ENCODE assay signal across 12 mouse cellular contexts in the genomic region with DNA sequence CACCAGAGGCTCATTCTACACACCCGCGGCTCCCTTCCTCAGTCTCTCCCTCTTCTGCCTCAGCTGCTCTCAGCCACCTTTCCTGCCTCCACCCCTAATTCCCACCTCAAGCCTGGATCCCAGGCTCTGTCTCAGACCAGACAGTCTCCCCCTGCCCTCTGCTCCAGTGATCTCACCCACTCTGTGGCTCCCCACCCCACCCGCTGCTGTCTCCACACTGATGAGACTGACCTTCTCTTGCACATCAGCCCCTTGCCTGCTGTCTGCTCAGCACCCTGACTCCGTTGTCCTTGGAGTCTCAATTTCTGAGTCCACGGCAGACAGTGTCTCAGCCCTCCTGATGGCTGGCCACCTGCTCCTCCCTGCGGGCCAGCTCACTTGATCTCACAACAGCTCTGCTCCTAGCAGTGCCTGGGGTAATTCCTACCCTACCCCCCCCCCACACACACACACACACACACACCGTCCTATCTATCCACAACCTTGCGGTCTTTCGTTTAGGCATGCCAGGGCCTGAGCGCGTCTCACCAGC. TPM values are rescaled to one million over a fixed set of nuclear protein-coding genes. Genes with fewer than 3 reads are reported as not detected.
DNase-seq lines count a peak whose midpoint lies in the region; ATAC-seq lines count a peak whose summit lies in the region.
"Had no signal": no experiment of that assay in that cellular context is flagged by ENCODE, and none has a peak within 500 bp of the region (broad histone marks: within the 10 kb centered on the region; RNA-seq: fewer than 3 reads in every experiment).

No protein-coding gene starts in this region.

- H3K36me3 ChIP-seq in kidney, embryonic 15.5 days: 0 out of 2 replicates have a peak, but pooled peaks cover under 1% of the 10 kb centered on the region
- H3K36me3 ChIP-seq in hindbrain, embryonic 13.5 days: peaks cover 8% of the 10 kb centered on the region; the same call in 1 of the 2 replicates
- peaks cover 21% of the 10 kb centered on the region for H3K36me3 ChIP-seq in neural tube, embryonic 13.5 days
- H3K36me3 ChIP-seq: liver, embryonic 15.5 days had no signal

- H3K9me3 ChIP-seq in kidney, embryonic 15.5 days (replicated peaks): no peaks in the 10 kb centered on the region
- H3K9me3 ChIP-seq in hindbrain, embryonic 13.5 days: no peaks in the 10 kb centered on the region
- H3K9me3 ChIP-seq in neural tube, embryonic 13.5 days: no peaks in the 10 kb centered on the region
- H3K9me3 ChIP-seq: embryonic facial prominence, embryonic 13.5 days; liver, embryonic 15.5 days had no signal

- no peak overlapping the region for H3K4me3 ChIP-seq in kidney, embryonic 15.5 days (replicated peaks)
- H3K4me3 ChIP-seq in hindbrain, embryonic 13.5 days: no peak overlapping the region
- H3K4me3 ChIP-seq in neural tube, embryonic 13.5 days: no peak overlapping the region
- H3K4me3 ChIP-seq: embryonic facial prominence, embryonic 13.5 days; liver, embryonic 15.5 days had no signal

- WGBS in kidney, embryonic 15.5 days: 56% methylated on average over 11 of the region's 11 CpGs
- WGBS in hindbrain, embryonic 13.5 days: 56% methylated on average over 11 of the region's 11 CpGs
- 46% methylated on average over 11 of the region's 11 CpGs for WGBS in neural tube, embryonic 13.5 days

- peaks cover 80% of the 10 kb centered on the region for H3K4me1 ChIP-seq in kidney, embryonic 15.5 days
- peaks cover 73% of the 10 kb centered on the region for H3K4me1 ChIP-seq in hindbrain, embryonic 13.5 days (replicated peaks)
- H3K4me1 ChIP-seq in neural tube, embryonic 13.5 days (replicated peaks): peaks cover 82% of the 10 kb centered on the region

- ATAC-seq in kidney, embryonic 15.5 days (replicated peaks; ENCODE audit: low FRiP score): no peak
- ATAC-seq in hindbrain, embryonic 13.5 days (ENCODE audit: low FRiP score): no peak
- no peak for ATAC-seq in neural tube, embryonic 13.5 days (ENCODE audit: low read depth)

- no peak overlapping the region for H3K4me2 ChIP-seq in kidney, embryonic 15.5 days
- H3K4me2 ChIP-seq in hindbrain, embryonic 13.5 days: no peak overlapping the region
- H3K4me2 ChIP-seq in neural tube, embryonic 13.5 days: no peak overlapping the region
- H3K4me2 ChIP-seq: embryonic facial prominence, embryonic 13.5 days; liver, embryonic 15.5 days had no signal

- no peaks in the 10 kb centered on the region for H3K27me3 ChIP-seq in kidney, embryonic 15.5 days
- H3K27me3 ChIP-seq in hindbrain, embryonic 13.5 days: no peaks in the 10 kb centered on the region
- no peaks in the 10 kb centered on the region for H3K27me3 ChIP-seq in neural tube, embryonic 13.5 days
- H3K27me3 ChIP-seq: embryonic facial prominence, embryonic 13.5 days; liver, embryonic 15.5 days had no signal

- no peak overlapping the region for H3K9ac ChIP-seq in kidney, embryonic 15.5 days
- peak overlapping the region; percentile 43; the same call in 1 of the 2 replicates for H3K9ac ChIP-seq in hindbrain, embryonic 13.5 days
- H3K9ac ChIP-seq in neural tube, embryonic 13.5 days: peak overlapping the region; percentile 56
- H3K9ac ChIP-seq: embryonic facial prominence, embryonic 13.5 days; liver, embryonic 15.5 days had no signal

- H3K27ac ChIP-seq in kidney, embryonic 15.5 days: peak overlapping the region; percentile 48; the same call in 1 of the 2 replicates
- peak overlapping the region; percentile 53 for H3K27ac ChIP-seq in hindbrain, embryonic 13.5 days
- peak overlapping the region; percentile 61 for H3K27ac ChIP-seq in neural tube, embryonic 13.5 days (replicated peaks)
- H3K27ac ChIP-seq: liver, embryonic 15.5 days had no signal

- DNase-seq in kidney, adult 18-20 months: no peak
- DNase-seq in cerebellum, adult 9-10 months: peak; percentile 87
- DNase-seq in right cerebral cortex, postnatal 10 days (ENCODE audit: low spot score in 2 of 2): no peak
- DNase-seq in embryo, embryonic 10 days (ENCODE audit: low spot score): no peak
- no peak for DNase-seq in right cerebral cortex, adult 2 months (ENCODE audit: low spot score in 2 of 2)
- DNase-seq: right cerebral cortex, postnatal 14 days; thymus, postnatal 14 days had no signal

RNA-seq across cellular contexts. Expression of a gene that starts 37.3 kb away (rescaled TPM):
- polyA plus RNA-seq in kidney, embryonic 15.5 days (2015; fragmentation: Nextera tagmentation; extraction: Ambion mirVana): 20.3 and 20.7 TPM in 2 replicates
- 23.2 and 23.8 TPM in 2 replicates for polyA plus RNA-seq in hindbrain, embryonic 13.5 days (2015; fragmentation: Nextera tagmentation; extraction: Ambion mirVana)
- 28.6 and 28.8 TPM in 2 replicates for polyA plus RNA-seq in neural tube, embryonic 13.5 days (2015; fragmentation: Nextera tagmentation; extraction: Ambion mirVana)
